Mouse (Mus musculus) kidney, adult 8-10 months (tissue): ENCODE measurements around the gene Arfip1.

Experiments used
- DNase-seq, 2 experiments: peaks; one replicate each; pipeline ENCODE4 v3.0.0; 2022

Arfip1 gene

DNA sequence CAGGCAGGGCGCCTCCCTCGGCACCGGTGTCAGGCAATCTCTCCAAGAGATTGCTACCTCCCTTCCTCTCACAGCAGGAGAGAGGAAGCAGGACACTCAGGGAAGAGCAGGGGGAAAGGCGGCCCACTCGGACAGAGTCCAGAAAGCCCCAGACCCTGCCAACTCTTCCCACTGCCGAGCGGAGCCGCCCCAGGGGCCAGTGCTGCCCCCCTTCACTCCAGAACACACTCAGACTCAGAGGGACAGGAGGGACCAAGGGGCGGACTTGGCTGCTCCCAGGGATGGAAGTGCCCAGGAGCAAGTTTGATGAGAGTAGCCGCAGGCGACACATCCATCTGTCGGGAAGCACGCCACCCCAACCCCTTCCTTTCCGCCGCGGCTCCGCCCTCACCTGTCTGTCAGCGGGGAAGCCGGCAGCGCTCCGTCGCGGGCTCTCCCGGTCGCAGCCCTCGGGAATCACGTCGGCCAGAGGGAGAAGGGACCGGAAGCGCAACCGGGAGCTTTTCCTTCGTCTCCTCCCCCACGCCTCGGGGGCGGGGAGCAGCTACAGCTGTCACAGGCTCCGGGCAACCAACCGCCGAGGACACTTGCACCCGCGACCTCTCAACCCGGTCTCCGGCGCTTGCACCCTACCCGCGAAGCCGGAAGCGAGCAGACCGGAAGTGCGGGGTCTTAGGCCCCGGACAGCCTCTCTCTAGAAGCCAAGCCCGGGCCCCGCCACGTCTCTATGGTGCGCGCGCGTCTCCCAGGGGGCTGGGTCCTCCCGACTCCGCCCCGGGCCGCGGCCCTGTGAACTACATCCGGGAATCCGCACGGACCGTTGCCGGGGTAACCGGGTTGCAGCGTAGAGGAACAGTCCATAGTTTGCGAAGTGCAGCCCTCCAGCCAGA is at the start of gene Arfip1:
TSS of gene Arfip1 (minus strand) at position 603 of the 890 bp plus-strand sequence.
- peak; percentile 97 to 98 for DNase-seq

DNA sequence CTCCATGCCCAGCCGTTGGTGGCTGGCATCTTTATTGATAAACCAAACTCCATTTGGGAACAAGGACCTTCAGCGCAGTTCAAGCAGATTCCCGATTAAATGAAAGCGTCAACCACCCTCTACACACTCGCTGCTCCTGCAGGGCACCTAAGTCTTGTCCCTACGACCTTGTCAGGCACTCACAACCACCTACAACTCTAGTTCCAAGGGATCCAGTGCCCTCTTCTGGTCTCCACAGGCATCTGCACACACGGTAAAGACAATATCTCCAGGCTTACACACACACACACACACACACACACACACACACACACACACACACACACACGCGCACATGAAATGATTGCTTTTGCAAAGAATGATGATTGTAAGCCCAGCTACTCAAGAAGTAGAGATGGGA is 49.2 kb upstream of the Arfip1 start:
- DNase-seq = no peak

DNA sequence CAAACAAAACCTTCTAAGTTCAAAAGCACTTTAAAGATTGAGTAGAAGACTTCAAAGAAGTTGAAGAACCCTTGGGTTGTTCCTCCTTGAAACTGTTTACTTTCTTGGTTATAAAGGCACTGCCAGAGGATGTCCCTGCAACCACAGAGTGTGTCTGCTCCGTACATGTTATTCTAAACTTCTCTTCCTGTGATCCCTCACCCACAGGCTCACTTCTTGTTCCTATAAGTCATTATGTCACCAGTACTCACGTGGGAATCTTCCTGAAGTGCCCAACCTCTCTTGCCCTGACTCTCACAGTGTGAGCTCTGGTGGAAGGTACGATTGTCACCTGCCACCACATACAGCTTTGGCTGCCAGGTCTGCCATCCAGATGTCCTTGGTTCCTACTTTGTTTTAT is 39.6 kb upstream of the Arfip1 start:
- no peak for DNase-seq

DNA sequence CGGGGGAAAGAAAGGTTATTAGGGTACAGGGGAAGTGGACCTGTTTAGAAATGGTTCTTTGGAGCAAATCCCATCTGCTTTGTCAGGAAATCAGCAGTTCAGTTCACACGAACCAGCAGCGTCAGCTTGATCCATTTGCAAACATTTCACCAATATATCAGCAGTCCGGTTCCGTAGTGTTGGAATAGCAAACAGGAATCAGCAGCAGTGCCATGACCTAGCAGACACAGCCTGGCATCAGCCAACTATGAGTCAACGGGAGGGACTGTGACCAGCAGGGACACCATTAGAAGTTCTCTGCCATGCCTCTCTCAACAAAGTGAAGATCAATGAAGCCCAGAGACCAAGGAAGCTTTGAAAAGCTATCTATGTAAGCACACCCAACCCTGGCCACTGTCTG is 37.3 kb upstream of the Arfip1 start:
- DNase-seq = no peak

DNA sequence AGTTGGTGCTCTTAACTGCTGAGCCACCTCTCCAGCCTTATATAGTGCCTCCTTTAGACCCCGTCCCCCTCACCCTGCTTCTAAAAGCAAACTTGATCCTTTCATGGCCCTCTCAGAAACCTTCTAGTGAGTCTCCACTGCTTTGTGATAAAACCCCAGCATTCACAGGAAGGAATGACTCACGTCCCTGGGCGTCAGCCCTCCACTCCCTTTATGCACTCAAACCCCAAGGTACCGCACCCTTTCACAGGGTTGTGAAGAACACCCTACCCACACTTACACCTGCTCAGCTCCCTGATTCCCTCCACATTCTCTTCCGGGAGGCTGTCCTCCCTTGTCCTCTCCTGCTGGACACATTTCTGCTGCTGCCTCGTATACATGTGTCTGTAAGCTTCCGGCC is 36.6 kb upstream of the Arfip1 start:
- DNase-seq = no peak

DNA sequence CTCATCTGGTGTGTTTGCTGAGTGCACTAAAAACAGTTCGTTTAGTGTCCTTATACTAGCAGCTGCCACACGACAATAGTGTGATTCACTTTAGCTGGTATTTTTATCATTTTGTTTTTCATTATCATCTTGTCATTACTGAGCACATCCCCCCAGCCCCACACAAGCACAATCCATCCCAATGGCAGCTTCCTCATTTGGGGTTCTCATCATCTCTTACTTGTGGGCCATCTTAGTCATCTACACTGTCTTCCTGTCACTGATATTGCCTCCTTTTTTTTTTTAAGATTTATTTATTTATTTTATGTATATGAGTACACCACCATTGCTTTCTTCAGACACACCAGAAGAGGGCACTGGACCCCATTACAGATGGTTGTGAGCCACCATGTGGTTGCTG is 36.2 kb upstream of the Arfip1 start:
- DNase-seq = no peak

DNA sequence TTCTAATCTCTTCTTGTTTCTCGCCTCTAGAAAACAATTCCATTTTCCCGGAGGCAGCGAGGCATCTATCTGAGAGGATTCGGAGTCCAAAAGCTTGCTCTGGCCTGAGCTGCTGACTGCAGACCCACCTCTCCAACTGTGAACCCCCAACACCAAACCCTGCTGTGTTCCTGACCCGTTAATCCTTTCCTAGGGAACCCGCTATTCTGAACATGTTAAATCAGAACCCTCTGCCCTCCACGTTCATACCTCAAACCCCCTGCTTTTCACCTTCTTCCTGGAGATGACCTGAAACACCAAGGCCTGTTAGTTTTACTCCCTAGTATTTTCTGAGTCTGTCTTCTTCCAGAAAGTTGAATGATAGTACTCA is 33.4 kb upstream of the Arfip1 start:
- no peak for DNase-seq

DNA sequence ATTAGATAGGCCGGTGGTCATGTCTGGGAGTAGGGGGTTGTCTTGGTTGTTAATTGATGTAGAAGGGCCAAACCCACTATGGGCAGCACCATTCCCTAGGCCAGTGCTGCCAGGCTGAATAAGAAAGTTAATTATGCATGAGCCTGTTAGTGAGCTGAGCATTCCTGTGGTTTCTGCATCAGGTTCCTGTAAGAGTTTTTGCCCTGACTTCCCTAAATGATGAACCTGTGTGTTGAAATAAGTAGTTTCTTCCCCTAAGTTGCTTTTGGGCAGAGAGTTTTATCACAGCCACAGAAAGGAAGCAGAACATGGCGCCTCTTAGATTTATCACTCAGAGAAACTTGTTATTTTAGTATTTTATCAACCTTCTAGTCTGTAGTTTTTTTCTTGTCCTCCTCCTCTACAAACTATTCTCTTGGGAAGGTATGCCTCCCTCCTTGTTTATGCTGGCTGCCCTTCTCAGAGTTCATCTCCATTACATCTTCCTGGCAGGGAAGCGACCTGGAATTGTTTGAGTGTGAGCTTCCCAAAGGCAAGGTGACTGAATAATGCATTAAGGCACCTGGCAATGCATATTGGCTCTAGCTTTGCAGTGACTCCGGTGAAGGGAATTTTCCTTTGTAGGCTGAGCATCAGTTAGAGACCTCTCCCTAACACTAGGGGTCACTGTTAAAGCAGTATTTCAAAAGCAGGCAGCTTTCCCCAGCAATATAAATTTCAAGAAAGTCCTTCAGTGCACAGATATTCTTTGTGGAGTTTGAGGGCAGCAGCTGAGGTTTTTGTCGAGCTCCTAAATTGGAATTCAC is 32.8 kb upstream of the Arfip1 start:
- peak; percentile 23 to 30 for DNase-seq

DNA sequence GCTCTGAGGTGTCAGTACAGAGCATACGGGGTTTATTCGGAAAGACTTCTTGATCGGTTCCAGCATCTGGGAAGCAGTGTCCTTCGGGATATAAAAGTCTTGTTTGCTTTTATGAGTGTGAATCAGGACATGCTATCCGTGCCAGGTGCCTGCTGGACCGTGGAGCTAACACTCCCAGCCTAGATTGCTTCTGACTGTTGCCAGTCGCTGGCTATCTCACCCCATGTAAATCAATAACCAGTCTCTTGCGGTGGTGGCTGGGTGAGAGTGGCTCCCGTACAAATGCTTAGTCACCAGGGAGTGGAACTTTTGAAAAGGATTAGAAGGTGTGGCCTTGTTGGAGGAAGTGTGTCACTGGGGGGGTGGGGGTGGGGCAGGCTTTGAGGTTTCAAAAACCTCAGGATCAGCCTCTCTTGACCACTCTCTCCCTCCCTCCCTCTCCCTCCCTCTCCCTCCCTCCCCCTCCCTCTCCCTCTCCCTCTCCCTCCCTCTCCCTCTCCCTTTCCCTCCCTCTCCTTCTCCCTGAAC is 27.8 kb upstream of the Arfip1 start:
- DNase-seq = peak; percentile 84

DNA sequence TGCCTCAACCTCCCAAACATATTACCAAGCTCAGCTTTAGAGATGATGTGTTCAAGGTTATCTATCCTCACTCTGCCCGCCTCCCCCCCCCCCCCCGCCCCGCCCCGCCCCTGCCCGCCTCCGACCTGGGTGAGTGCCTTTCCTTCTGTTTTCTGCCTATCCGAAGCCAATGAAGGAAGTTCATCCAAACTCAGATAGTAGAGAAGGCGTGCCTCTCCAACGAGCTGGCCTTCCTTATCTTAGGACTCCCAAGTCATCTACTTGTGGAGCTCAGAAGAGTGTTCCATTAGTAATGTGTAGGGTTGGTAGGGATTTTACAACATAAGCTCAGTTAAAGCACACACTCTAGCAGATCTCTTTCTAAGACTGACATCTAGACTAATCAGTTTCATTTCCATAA is 20.8 kb upstream of the Arfip1 start:
- DNase-seq = no peak

DNA sequence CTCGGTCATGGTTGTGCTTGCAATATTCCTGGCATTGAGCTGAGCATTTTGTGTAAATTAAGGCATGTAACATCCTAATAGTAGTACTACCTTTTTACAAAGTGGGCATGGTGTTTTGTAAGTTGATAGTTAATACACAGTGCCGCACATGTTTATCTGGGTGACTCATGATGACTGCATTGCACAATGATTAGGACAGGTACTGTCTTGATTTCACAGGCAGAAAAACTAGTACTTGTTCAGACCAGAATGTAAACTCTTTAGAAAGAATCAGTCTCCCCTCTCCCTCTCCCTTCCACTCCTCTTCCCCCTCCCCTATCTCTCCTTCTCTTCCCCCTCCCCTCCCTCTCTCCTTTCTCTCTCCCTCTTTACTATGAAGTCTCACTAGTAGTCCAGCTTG is 20.3 kb upstream of the Arfip1 start:
- no peak for DNase-seq

DNA sequence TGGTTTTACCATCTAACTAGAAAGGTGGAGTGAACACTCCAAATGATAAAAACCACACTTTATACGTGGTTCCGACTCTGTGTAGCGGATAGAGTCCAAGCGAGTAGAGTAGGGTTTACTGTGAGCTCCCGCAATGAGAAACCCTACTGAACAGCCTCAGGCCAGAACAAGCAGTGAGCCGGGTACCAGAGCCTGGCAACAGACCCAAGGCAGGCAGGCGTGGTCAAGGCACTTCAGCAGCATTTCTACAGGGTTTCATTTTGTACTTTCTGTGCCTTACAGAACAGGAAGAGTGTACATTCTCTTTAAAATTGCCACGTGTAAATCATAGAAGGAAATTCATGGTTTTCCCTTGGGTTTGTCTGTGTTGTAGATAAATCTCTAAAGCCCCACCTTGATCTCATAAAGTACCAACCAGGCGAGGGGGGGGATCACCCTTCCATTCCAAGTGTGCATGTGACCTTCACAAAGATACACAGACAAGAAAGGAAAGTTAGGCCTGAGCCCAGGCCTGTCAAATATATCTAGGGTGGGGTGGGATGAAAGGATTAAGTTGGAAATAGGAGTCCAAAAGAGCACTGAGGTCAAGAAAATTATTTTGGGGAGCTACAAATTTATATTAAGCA is 19.6 kb upstream of the Arfip1 start:
- DNase-seq = no peak

DNA sequence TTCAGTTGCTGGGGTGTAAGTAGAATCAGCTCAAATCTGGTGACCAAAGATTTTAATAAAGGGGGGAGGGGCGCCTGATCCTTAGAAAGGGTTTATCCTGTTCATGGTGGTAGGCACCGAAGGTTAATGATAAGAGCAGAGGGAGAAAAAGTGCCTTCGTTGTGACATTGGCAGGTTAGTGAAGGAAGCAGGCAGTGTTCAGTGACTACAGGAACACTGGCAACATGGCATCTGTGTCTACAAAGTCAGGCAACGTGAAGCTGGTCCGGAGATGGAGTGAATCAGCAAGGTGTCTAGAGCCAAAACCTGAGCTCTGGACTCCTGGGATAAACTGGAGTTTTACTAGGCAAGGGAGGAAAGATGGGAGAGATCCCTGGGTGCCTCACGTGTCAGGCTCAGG is 16.3 kb upstream of the Arfip1 start:
- DNase-seq = no peak

DNA sequence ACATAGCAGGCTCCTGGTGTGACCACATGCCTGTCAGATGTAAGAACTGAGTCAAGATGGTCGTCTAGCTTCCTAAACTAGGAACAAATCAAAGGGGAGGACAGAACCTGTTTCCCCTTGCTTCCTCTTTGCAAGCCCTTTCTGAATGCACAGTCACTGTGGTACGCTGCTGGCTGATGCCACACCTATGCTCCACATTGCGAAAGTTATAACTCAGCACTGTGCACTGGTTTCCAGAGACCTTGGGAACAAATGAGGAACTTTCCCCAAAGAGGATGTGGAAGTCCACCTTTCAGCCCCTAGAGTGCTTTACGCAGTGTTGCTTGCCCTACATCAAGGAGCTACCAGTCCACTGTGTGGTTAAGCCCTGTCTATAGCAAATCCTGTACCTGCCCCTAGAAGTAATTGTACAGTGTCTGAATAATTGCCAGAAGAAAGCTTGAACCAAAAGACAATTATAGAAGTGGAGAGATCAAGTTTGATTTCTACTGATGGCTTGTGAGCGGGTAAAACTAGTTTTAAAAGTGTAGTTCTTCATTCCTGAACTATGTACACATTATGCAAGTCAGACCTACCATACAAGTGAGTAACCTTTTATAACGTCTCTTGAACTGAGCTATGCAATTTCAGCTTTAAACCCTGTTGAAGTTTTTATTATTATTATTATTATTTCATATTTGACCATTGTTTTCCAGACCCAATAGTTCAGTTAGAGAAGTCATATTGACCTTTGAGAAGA is 15.7 kb upstream of the Arfip1 start:
- no peak for DNase-seq

DNA sequence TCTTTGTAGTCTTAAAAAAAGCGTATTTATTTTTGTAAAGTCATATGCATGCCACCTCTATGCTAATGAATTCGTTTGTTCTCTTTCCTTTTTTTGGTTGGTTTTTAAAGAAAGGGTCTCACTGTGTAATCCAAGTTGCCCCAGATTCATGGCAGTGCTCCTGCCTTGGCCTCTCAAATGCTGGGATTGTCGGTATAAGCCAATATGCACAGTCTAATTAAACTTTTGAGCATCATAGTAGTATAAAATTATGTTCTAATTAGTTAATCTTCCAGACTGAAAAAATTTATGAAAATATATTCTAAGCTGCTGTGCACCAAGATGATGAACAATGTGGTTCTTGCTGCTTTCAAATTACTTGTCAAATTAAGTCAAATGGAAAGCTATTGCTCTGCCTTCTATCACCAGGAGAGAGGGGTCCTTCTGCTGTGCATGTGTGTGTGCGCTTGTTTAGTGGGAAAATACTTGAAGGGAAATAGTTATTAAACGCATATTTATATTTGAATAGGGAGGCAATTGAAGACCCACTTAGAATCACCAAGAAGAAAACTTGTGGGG is 13.3 kb upstream of the Arfip1 start:
- DNase-seq = no peak

DNA sequence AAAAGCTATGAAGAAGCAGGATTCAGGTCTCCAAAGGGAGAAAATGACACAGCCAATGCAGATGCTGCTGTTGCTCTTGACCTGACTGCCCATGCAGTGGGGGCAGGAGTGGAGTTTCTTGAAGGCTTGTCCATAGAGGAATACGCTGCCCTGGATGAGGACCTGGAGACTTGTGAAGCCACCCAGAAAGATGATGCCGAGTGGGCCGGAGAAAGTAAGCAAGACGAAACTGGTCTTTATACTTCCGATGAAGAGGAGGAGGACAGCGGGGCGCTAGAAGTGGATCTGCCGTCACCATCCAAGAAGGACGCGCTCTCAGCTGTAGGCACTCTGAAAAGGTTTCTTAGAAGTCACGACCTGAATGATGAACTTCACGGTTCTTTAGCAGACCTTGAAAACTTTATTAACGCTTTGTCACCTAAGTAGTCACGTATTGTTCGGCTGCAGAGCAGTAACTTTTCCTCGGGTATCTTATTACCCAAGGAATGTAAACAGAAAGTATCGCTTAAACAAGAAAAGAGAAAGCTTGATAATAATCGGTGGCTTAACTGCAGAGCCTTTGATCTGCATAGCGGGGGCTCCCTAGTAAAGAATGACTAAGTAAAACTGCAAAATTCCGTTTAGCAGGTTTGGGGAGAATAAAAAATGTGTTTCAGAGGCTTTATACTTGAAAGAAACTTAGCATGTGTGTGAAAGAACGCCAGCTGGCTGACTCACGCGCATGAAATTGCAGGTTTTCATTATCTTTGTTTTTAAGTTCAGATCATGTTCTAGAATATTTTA is 12.7 kb upstream of the Arfip1 start:
- no peak for DNase-seq

DNA sequence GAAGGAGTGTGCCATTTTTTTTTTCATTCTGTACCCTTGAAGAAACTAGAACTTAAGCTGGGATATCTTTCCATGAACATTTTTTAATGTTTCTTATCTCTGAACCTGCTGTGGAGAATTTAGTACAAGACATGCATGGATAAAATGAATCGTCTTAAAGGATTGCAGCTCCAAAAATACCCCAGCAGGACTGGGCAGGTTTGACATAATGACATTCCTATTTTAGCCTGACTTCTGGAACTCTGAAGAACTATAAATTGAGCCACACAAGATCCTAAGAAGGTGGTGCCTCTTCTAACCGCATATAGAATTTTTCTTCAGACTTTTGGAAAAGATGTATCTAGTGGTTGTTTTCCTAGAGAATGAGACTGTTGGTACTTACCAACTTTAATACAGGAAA is 10.8 kb upstream of the Arfip1 start, which contains the start of gene Tigd4:
TSS of gene Tigd4 (plus strand) at position 301 of the 400 bp plus-strand sequence.
- DNase-seq = no peak

DNA sequence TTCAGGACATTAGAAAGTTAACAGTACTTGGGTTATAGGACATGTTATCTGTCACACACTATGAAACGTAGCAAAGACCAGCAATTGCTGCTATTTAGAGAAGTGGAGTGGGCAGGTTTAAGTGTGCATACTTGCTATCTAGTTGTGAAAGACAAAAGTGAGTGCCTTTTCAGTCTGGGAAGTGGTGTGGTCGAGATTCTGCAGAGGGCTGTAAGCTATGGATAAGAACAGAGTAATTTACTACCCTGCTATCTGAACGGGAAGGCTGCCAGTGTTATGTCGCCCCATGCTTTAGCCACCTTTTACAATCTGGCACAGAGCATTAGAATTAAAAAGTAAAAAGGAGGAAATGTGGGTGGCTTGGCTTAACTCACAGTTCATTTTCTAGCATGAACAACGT is 4.3 kb upstream of the Arfip1 start:
- DNase-seq = no peak

DNA sequence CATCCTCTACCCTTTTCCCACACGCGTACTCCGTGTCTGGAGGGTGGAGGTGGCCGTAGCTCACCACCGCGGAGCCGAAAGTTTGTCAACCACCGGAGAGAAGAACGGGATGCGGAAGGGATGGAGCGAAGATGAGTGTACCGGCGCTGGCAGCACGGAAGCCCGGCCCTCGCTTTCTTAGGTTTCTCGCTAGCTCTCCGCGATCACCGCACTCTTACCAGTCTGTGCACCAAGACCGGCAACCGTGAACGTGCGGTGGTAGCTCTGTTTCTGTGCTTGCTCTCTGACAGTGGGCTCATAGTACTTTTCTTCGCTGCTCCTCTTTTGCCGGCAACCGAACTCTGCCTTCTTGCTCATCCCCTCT is 470 bp upstream of the Arfip1 start:
- no peak for DNase-seq

DNA sequence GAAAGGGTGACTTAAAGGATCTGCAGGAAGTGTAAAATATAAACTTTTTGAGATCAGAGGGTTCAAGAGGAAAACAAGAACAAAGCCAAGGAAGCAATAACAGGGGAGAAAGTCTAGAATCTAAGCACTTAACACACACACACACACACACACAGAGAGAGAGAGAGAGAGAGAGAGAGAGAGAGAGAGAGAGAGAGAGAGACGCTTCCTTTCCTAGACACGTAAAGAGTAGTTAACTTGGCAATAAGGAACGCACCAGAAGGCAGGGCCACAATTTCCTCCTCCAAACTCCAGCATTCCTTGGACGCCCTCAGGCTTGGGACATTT is 766 bp downstream of the Arfip1 start:
- no peak for DNase-seq

DNA sequence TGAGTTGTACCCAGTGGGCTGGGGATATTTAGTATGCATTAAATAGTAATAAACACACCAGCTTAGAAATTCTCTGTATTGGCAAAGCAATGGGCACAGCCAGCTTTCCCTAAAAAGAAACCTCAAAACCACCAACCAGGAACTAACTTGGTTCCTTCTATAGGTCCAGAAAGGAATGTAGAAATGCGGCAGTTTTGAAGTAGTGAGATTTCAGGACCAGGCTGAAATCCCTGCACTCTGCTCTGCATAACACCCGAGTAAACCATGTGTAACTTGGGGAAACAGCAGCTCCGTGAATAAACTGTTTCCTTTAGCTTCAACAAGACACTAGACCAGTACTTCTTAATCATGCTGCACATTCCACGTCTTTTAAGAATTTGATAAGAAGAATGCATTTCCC is 1.7 kb downstream of the Arfip1 start:
- no peak for DNase-seq

DNA sequence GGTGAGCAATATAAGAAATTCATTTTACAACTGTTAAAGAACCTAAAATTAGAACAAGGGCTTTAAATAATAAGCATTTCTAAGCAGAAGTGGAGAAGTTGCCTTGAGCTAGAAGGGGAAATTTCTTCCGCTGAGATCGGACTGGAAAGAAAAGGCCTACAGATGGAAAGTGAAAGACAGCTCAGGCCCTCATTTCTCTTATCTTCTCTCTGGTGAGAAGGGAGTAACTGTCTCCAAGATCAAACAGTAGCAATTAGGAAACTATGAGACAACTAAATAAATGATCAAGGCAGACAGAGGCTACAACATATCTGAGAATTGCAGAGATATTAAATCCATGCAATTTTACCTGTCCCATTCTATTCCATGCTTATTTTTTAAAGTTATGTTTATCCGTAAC is 11.9 kb downstream of the Arfip1 start:
- no peak for DNase-seq
